Mouse (Mus musculus) testis, postnatal 14 days (tissue): ENCODE data around the gene Bcl11a.
A peak's percentile ranks its signal among the peaks of the same experiment; 100 is the strongest.

ENCODE experiments used
- DNase-seq: peaks from one replicate; pipeline ENCODE4 v3.0.0; 2021; ENCODE audit warnings: low spot score

The Bcl11a gene

DNA sequence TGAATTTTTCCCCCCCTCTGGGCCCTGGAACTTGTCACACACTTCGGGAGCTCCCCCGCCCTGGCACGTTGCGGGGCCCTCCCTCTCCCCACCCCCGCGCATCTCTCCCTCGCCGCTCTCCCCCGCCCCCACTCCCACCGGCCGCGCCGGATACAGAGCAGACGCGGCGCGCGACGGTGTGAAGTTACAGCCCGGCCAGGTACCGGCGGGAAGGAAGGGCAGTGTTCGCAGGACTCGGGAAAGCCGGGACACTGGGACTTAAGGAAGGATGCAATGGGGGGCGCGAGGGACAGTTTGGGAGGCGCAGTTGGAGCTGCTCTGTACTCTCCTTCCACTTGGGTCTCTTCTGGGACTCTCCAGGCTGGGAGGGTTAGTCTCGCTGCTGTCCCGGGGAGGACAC lies 2.7 kb downstream of the Bcl11a start:
- peak; percentile 34 for DNase-seq

GRCm38 (mm10) chr11:24081016-24081686 lies 3.3 kb downstream of the Bcl11a start:
- peak; percentile 29 for DNase-seq

DNA sequence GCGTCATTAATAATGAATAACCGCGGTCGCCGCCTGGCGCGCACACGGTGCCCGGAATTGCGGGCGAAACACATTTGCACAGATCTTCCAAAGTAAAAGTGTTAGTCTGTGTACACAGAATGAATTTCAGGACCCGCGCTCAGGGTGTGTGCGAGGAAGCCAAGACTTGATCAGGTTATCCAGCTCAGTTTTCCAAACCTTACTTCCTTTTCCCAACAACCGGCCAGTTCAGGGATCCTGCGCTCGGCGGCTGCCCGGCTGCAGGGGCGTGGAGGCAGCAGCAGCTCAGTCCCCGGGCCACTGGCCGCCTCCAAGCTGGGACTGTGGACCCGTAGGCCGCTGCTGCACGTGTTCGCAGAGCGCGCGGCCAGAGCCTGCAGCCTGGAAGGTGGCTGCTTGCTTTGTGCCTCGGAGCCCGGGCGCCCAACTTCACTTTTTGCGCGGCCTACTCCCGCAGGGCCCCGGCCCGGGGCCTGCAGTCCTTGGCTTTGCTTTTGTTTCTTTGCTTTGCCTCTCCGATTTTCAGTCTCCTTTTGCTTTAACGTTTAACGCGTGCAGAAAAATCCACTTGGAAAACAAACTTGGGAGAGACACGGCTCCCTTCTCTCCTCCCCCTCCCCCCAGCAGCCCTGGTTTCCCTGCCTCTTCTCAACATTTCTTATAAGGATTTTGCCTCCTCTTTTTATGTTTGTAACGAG lies 4.0 kb downstream of the Bcl11a start:
- peak; percentile 46 for DNase-seq

DNA sequence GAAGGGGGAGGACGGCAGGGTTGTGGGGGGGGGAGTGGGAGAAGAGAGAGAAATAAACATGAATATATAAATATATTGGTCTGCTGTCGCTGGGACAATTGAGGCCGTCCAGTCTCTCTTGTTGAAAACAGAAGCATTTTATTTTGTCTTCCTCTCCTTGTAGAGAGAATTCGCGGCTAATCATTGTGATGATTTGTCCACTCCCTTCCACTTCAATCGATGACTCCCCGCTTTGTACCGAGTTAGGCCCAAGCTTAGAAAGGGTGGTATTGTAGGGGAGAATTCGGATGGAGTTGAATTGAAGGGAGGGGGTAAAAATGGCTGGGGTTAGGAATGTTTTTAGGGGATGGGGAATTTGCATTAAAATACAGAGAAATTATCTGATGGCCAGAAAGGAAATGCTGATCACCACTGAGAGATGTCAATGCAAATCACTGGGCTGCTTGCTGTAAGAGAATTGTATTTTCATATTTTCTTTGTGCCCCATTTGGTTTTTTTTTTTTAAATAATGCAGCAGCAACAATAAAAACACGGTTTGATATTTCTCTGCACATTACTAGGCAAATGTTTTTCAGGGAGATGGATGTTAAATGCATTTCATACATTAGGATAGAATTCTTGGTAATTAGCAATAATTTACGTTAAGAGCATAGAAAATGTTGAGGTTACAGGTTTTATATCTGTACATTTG lies 4.7 kb downstream of the Bcl11a start:
- no peak for DNase-seq

DNA sequence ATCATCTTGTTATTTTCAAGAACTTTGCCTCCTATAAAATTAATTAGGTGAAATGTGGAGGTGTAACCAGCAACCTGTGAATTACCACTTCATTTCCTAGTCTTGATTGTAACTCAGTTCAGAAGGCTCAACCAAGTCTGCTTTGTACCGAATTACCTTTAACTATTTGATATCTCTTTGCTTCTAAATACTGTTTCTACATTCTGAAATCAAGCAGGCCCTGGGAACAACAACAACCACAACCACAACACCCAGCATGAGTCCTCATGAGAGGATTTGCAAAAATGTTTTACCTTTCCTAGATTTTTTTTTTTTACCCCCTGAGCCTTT lies 5.2 kb downstream of the Bcl11a start:
- DNase-seq: no peak

DNA sequence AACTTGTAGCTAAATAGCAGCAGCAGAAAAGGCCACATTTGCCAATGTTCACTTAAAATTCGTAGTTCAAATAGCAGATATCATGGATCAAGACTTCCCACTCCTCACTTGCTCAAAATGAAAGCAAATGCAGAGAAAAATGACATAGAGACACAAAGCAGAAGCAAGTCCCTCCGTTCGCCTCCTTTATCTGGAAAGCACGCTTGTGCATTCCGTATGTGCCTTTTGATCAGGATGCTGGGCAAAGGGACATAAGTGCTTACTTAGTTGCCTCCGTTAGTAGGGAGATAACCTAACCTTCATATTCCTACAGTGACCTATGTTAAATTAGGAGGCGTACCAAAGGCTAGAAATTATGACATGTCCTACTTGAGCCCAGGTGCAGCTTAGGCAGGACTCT lies 5.6 kb downstream of the Bcl11a start:
- no peak for DNase-seq

DNA sequence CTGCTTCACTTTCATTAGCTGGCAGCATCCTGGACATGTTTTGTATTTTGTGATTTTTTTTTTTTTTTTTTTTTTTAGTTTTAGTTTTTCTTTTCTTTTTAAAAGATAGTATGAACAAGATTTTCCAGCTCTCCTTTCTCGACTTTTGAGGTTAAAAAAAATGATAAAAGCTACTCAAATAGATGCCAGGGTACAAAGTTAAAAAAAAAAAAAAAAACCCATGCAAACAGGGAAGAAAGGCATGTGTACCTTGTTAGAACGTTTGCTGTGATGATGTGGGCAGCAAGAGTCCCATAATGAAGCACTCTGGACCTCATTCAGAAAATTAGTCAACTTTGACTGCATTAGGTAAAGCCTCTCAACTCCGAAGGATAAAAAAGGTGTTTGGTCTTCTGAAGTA lies 6.2 kb downstream of the Bcl11a start:
- no peak for DNase-seq

DNA sequence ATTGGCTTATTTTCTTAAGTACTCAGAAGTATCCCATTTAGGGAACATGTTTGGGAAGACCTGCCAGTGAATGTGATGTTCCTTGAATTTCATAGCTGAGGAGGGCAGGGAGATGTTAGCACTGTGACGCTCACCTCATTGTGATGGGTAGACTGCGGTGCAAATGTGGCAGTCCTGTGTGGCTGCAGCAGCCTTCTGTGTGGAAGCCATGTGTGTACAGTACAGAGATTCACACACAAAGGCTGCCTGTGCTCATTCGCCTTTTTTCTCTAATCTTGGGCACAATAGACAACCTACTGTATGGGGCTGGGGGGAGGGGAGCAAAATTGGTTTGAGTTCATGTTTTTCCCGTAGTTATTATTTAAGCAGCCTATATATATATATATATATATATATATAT lies 6.7 kb downstream of the Bcl11a start:
- DNase-seq: no peak

- DNase-seq: no peak
Measured at GRCm38 (mm10) chr11:24085986-24086385, 8.1 kb downstream of the Bcl11a start.

DNA sequence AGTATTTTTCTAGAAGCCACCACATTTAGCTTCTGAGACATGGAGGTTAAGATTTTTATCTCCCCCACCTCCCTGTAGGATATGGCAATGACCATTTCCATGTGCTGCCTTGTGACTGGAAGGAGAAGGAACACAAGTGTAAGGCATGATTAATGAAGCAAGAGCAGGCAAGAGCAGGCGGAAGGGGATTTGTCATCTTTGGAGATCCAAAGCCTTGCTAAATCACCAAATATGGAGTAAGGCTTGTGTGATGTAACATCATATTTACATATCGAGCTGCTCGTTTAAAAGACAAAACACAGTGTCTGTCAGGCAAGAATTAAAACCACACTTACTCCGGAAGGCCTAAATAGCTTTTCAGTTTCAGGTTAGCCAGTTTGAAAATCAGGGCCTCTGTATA lies 9.2 kb downstream of the Bcl11a start:
- DNase-seq: no peak

GRCm38 (mm10) chr11:24090443-24090842 lies 12.6 kb downstream of the Bcl11a start:
- no peak for DNase-seq

- DNase-seq: no peak
Measured at GRCm38 (mm10) chr11:24091393-24092080, 13.7 kb downstream of the Bcl11a start.

DNA sequence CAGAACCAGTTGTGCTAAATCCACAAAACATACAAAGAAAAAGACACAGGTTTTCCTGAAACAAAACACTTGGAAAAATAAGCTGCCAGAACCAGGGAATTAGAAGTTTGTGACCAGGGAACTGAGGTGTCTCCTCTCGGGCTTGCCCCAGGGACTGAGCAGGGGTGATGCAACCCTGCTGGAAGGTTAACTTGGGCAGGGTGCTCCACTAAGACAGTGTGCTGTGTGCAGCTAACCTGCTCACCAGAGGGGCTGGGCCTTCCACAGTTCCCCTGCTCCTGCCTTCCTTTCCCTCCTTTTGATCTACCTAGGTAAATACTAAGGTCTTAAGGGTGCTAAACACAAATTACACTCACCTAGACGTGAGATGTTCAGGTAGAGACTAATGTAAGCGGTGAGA lies 14.8 kb downstream of the Bcl11a start:
- DNase-seq: no peak

GRCm38 (mm10) chr11:24094086-24094487 lies 16.2 kb downstream of the Bcl11a start:
- no peak for DNase-seq

DNA sequence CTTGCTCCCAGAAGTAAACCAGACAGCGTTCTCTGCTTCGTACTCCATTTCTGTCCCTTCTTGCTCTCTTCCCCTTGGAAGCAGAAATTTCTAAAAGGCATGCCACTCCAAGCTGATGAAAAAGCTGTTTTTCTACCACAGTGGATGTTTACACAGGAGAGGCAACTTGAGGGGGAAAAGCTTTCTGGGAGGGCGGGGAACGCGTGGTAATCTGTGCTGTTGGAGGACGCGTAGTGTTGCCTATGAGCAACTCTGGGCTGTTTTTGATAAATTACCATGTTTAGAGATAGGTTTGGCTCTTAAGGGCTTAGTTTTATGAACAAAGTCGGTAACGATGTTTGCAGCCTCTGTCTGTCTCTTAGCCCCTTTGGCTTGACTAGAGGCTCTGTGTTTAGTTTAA lies 17.4 kb downstream of the Bcl11a start:
- no peak for DNase-seq

DNA sequence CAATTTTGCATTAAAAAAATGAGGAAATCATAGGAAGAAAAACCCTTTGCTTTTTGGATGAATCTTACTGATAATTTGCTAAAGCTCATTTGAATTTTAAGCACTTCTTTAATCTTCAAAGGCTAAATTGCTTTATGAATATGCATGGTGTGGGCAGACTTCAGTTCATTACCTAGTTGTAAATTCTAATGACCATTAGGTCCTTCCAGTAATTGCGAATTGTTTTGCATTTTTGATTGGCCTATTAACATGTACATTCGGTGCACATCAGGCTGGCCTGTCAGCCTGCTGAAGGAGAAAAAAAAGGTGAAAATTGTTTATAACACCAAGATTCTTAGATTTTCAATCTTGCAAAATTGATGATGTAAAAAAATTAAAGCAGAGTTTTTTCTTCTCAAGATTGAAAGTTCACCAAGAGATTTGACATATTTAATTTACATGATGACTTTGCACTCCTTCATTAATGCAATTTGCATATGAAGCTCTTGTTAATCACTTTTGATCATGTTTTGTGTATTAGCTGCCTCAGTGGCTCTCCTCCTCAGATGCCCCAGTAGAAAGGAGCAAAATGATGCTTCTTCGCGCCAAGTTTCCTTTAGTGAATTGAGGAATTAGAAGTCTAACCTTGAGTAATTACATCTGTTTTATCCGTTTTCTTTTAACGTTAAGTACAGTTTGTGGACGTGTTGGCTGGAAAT lies 17.9 kb downstream of the Bcl11a start:
- no peak for DNase-seq

- no peak for DNase-seq
Measured at GRCm38 (mm10) chr11:24096483-24096882, 18.6 kb downstream of the Bcl11a start.

DNA sequence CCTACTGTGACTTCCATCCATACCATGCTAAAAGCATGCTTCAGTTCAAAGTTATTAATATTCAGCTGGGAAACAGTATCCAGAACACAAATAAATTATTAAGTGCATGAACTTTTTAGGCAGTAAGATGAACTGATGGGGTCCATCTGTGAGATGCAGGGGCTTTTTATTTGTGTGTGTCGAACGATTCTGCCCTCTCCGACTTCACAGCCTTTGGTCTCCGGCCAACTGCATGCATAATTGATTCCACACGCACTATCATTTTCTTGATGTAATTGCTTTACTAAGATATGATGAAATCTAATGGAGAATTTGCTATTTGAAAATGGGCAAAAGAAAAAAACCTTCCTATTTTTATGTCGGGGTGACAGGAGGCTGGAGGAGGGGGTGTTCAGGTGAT lies 19.2 kb downstream of the Bcl11a start:
- DNase-seq: no peak

- no peak for DNase-seq
Measured at GRCm38 (mm10) chr11:24098069-24098468, 20.2 kb downstream of the Bcl11a start.

GRCm38 (mm10) chr11:24098662-24099061 lies 20.8 kb downstream of the Bcl11a start:
- no peak for DNase-seq

GRCm38 (mm10) chr11:24099215-24099614 lies 21.4 kb downstream of the Bcl11a start:
- no peak for DNase-seq

GRCm38 (mm10) chr11:24099886-24100293 lies 22.0 kb downstream of the Bcl11a start:
- DNase-seq: no peak
